Mouse (Mus musculus): ENCODE results near the gene Dusp8.
A peak's percentile ranks its signal among the peaks of the same experiment; 100 is the strongest.

The Dusp8 gene

GRCm38 (mm10) chr7:142045344-142045743, 50.3 kb downstream of the Dusp8 start:
- no peak for DNase-seq

DNA sequence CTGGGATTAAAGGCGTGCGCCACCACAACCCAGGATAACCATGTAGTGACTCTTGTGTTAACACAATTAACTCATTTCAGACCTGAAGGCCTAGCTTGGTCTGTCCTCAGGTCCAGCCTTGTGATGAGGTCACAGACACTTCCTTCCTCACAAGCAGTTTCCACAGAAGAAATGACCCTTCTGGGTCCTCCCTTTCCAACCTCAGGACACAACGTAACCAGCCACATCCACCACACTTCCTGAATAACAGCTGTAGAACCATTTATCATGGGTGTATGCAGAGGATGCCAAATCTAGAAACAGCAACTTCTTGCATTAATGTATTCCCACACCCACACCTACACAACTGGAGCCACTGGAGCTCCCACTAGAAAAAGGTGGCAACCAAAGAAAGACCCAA, 54.9 kb downstream of the Dusp8 start:
- no peak for DNase-seq

DNA sequence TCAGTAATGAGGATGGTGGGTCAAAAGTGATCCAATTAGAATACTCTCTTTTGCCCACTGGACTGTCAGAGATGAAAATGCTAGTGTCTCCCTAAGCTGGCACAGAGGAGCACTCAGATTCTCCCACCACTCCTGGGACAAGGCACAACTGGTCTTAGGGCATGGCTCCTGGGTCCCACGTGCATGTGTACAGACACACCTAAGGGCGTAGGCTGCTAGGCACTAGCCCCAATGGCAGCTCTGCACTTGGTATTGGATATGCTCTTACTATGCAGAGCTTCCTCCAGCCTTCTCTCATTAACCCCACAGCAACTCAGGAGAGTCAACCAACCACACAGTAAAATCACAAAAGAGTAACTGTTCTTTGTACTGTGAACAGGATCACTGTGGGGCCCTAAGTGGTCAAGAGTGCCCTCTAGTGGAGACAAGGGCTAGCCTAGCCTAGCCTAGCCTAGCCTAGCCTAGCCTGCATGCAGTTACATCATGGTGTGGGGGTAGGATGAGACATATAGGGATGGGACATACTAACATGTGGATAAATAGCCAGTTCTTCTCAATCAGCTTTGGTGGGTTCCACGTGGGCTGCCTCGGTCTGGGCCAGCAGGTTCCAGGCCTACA, 58.0 kb downstream of the Dusp8 start:
- peak; percentile 67 for DNase-seq

DNA sequence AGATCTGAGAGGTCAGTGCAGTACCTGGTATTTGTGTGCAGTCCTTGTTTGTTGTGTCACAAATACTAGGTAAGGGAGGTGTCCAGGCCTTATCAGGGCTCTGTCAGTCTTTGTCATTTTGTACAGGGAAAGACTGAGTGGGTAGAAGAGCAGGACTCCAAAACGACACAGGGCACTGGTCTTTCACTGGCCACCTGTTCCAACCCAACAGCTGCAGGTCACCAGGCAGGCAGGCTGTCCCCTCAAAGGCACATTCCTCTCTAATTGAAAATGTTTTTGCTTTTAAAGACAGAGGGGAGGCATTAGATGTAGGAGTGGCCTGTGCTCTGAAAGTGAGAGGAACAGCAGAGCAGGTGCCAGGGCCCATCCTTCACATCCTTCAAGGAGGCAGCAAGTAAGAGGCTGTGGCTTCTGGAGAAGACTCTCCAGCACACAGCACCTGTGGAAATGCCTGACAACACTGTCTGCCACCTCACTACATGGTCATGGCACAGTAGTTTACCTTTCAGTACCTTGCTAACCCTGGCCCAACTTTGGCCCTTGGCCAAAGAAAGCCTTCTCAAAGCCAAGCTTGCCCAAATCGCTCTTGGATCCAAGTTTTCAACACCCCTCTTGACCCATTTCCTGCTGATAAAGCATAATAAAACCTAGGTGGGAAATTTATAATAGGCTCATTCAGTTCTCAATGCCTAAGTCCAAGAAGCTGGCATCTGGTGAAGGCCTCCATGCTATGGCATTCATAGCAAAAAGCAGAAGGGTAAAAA, 60.4 kb downstream of the Dusp8 start:
- no peak for DNase-seq

- no peak for DNase-seq
Observed at GRCm38 (mm10) chr7:142034198-142034597, 61.4 kb downstream of the Dusp8 start.

- no peak for DNase-seq
Observed at GRCm38 (mm10) chr7:142030073-142030472, 65.6 kb downstream of the Dusp8 start.
